Mouse (Mus musculus): ENCODE data around the gene Grasp. TPM values are rescaled to one million over a fixed set of nuclear protein-coding genes. Genes with fewer than 3 reads are reported as not detected.

Gene Grasp
- polyA plus RNA-seq, 1 experiment from 2014 or later = 15.1 TPM

DNA sequence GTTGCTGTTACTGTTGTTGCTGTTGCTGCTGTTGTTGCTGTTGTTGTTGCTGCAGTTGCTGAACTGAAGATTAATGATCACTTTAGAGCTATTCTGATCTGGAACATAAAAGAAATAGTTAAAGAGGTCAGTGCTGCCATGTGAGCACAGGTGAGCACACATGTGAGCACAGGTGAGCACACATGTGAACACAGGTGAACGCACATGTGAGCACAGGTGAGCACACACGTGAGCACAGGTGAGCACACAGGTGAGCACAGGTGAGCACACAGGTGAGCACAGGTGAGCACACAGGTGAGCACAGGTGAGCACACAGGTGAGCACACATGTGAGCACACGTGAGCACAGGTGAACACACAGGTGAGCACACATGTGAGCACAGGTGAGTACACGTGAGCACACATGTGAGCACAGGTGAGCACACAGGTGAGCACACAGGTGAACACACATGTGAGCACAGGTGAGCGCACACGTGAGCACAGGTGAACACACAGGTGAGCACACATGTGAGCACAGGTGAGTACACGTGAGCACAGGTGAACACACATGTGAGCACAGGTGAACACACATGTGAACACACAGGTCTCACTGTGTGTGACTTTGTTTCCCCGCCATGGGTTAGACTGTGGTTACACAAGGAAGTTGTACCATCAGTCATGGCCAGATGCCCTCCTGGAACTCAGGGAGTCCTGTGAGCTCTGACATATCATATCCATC lies 27.8 kb upstream of the Grasp start:
- 92% methylated on average over 8 of the region's 8 CpGs for WGBS
- Histone ChIP-seq H3K4me2 (replicated peaks) (no peak overlapping the region), H3K36me3 (peaks cover 67% of the 10 kb centered on the region), H3K9me3 (replicated peaks) (no peaks in the 10 kb centered on the region), H3K4me1 (peaks cover 16% of the 10 kb centered on the region), H3K9ac (no peak overlapping the region), H3K4me3 (replicated peaks) (no peak overlapping the region), H3K27me3 (no peaks in the 10 kb centered on the region), H3K27ac (replicated peaks) (no peak overlapping the region)
- ATAC-seq (ENCODE audit: insufficient number of reproducible peaks, low FRiP score, low TSS enrichment, low read depth) = no peak

DNA sequence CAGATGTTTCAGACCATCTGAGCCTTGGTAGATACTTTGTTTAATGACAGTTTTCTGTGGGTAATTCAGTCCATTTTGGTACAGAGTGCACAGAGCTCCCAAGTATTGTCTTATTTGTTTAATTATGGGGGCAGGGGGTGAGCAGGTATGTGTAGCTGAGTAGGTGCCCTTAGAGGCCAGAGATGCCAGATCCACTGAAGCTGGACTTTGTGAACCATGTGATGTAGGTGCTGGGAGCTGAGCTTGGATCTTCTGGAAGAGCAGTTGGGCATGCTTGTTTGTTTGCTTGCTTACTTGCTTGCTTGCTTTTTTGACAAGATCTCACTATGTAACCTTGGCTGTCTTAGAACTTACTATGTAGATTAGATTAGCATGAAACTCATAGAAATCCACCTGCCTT lies 27.0 kb upstream of the Grasp start:
- H3K36me3 ChIP-seq = peaks cover 74% of the 10 kb centered on the region
- no peak overlapping the region for H3K4me3 ChIP-seq (replicated peaks)
- H3K27me3 ChIP-seq = no peaks in the 10 kb centered on the region
- H3K9ac ChIP-seq = no peak overlapping the region
- H3K4me1 ChIP-seq = peaks cover 9% of the 10 kb centered on the region
- no peak overlapping the region for H3K4me2 ChIP-seq (replicated peaks)
- no peak for ATAC-seq (ENCODE audit: insufficient number of reproducible peaks, low FRiP score, low TSS enrichment, low read depth)
- no peak overlapping the region for H3K27ac ChIP-seq (replicated peaks)
- H3K9me3 ChIP-seq (replicated peaks) = no peaks in the 10 kb centered on the region

DNA sequence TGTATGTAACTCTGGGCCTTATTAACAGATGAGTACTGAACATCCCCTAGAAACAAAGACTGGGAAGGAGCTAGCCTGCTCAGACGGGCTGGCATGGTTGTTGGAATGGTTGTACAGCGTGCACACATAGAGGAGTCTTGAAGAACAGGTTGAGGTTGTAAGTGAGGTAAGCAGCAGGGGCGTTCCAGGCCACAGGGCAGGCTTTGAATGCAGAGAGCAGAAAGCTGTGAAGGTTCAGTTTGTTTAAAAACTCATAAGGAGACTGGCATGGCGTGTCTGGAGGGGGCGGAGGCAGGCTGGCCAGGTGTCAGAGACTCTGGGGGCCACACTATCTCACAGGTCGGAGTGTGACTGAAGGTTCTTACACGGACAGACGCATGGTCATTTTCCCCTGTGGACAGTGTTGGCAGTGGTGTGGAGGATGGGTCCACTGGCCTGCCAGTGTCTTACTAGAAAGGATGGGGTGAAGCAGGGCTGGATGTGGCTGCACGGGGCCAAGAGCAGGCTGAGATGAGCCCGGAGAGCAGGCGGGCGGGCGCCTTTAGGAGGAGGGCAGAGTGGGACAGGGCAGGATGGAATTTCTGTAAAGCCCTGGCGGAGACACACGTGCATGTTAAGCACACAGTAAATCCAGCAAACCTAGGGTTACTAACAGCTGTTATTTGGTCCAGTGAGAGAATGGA lies 26.4 kb upstream of the Grasp start:
- no peak overlapping the region for H3K27ac ChIP-seq (replicated peaks)
- WGBS = 85% methylated on average over 15 of the region's 15 CpGs
- H3K4me2 ChIP-seq (replicated peaks) = no peak overlapping the region
- peaks cover 2% of the 10 kb centered on the region; the same call in 1 of the 2 replicates for H3K4me1 ChIP-seq
- no peak overlapping the region for H3K9ac ChIP-seq
- peaks cover 81% of the 10 kb centered on the region for H3K36me3 ChIP-seq
- H3K9me3 ChIP-seq (replicated peaks) = no peaks in the 10 kb centered on the region
- H3K27me3 ChIP-seq = no peaks in the 10 kb centered on the region
- ATAC-seq (ENCODE audit: insufficient number of reproducible peaks, low FRiP score, low TSS enrichment, low read depth) = no peak
- H3K4me3 ChIP-seq (replicated peaks) = no peak overlapping the region

DNA sequence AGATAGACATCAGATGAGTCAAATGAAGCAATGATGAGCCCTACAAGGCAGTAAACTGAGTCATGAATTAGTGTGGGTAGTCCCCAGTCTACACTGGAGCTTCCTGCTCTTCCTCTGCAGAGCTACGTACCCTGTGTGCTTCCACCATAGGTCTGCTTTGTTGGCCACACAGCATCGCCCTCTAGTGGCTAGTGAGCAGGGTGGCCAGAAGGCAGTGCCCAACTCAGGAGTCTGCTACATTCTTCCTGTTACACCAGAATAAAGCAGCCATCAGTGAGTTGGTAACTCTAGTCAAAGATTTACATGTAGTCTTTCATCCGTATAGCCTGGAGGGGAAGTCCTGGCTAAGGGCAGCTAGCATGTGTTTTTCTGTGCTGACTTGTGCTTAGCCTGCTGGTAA lies 25.8 kb upstream of the Grasp start:
- Histone ChIP-seq H3K4me3 (replicated peaks) (no peak overlapping the region), H3K9me3 (replicated peaks) (no peaks in the 10 kb centered on the region), H3K4me2 (replicated peaks) (no peak overlapping the region), H3K9ac (no peak overlapping the region), H3K27me3 (no peaks in the 10 kb centered on the region), H3K36me3 (peaks cover 87% of the 10 kb centered on the region), H3K27ac (replicated peaks) (no peak overlapping the region), H3K4me1 (no peaks in the 10 kb centered on the region; the same call in 1 of the 2 replicates)
- whole genome bisulfite sequencing = 22% methylated on average over 3 of the region's 3 CpGs
- peak; percentile 64; the same call in 1 of the 2 replicates for ATAC-seq (ENCODE audit: insufficient number of reproducible peaks, low FRiP score, low TSS enrichment, low read depth)

DNA sequence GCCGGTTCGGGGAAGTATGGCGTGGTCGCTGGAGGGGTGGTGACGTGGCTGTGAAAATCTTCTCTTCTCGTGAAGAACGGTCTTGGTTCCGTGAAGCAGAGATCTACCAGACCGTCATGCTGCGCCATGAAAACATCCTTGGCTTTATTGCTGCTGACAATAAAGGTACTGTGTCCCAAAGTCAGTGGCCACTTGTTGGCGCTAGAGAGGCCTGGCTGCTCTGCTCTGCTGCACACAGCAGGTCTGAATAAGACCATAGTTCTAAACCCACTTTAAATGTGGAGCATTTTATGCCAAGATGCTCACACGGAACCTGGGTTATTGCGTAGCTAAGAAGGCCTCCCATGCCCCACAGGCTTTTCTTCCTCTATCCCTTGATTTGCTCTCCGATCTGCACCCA lies 25.1 kb upstream of the Grasp start:
- Histone ChIP-seq H3K9me3 (replicated peaks) (no peaks in the 10 kb centered on the region), H3K27ac (replicated peaks) (no peak overlapping the region), H3K4me1 (no peaks in the 10 kb centered on the region; the same call in 1 of the 2 replicates), H3K4me3 (replicated peaks) (no peak overlapping the region), H3K4me2 (replicated peaks) (no peak overlapping the region), H3K9ac (no peak overlapping the region), H3K27me3 (no peaks in the 10 kb centered on the region), H3K36me3 (peaks cover 91% of the 10 kb centered on the region)
- WGBS = 86% methylated on average over 14 of the region's 14 CpGs
- no peak for ATAC-seq (ENCODE audit: insufficient number of reproducible peaks, low FRiP score, low TSS enrichment, low read depth)

DNA sequence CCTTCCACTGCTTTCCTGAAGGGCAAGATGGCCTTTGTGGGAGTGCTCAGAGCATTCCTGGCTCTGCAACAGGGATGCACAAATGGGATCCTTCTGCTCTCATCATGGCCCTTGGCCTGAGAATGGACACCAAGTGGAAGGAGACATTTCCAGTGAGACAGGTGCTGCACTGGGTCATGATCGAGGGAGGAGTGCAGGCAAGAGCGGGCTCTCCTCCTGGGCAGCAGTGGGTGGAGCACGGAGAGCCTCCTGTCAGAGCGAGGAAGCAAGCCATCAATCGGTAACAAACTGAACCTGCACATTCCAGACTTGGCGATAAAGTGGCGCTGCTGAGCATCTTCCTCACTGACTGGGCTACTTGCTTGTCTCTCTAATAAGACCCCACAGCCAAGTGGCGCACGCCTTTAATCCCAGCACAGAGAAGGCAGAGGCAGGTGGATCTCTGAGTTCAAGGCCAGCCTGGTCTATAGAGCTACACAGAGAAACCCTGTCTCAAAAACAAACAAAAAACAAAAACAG lies 23.2 kb upstream of the Grasp start:
- Histone ChIP-seq H3K4me2 (replicated peaks) (no peak overlapping the region), H3K4me3 (replicated peaks) (no peak overlapping the region), H3K36me3 (peaks cover 88% of the 10 kb centered on the region), H3K4me1 (no peaks in the 10 kb centered on the region; the same call in 1 of the 2 replicates), H3K9me3 (replicated peaks) (no peaks in the 10 kb centered on the region), H3K27ac (replicated peaks) (no peak overlapping the region), H3K9ac (no peak overlapping the region), H3K27me3 (no peaks in the 10 kb centered on the region)
- ATAC-seq (ENCODE audit: insufficient number of reproducible peaks, low FRiP score, low TSS enrichment, low read depth) = no peak
- 95% methylated on average over 9 of the region's 9 CpGs for WGBS

- ATAC-seq (ENCODE audit: insufficient number of reproducible peaks, low FRiP score, low TSS enrichment, low read depth) = no peak
- Histone ChIP-seq H3K9me3 (replicated peaks) (no peaks in the 10 kb centered on the region), H3K9ac (no peak overlapping the region), H3K27me3 (no peaks in the 10 kb centered on the region), H3K4me3 (replicated peaks) (no peak overlapping the region), H3K4me2 (replicated peaks) (no peak overlapping the region), H3K4me1 (no peaks in the 10 kb centered on the region; the same call in 1 of the 2 replicates), H3K27ac (replicated peaks) (no peak overlapping the region), H3K36me3 (peaks cover 88% of the 10 kb centered on the region)
- WGBS = 98% methylated on average over 3 of the region's 3 CpGs
Measured at GRCm38 (mm10) chr15:101201414-101201813, 22.6 kb upstream of the Grasp start.

DNA sequence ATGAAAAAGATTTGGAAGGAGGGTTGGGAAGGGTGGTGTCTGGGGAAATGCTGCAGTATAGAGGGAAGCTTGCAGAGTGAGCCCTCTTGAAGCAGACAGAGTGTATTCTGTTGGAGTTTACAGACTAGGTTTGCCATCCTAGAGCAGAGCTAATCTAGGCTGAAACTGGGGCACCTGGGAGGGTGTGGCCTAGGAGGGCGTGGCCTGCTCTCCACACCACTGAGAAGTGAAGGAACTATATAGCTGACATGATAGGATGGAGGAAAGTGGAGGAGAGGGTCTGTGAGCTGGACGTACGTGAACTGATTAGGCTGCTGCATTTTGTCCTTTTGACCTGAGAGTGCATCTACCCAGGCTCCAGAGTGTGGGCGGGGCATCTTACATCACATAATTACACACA lies 20.3 kb upstream of the Grasp start:
- no peak overlapping the region for H3K4me2 ChIP-seq (replicated peaks)
- ATAC-seq (ENCODE audit: insufficient number of reproducible peaks, low FRiP score, low TSS enrichment, low read depth) = no peak
- no peak overlapping the region for H3K4me3 ChIP-seq (replicated peaks)
- WGBS = 78% methylated on average over 4 of the region's 4 CpGs
- H3K36me3 ChIP-seq = peaks cover 93% of the 10 kb centered on the region
- H3K27ac ChIP-seq (replicated peaks) = no peak overlapping the region
- no peaks in the 10 kb centered on the region for H3K9me3 ChIP-seq (replicated peaks)
- H3K4me1 ChIP-seq = no peaks in the 10 kb centered on the region
- no peak overlapping the region for H3K9ac ChIP-seq
- no peaks in the 10 kb centered on the region for H3K27me3 ChIP-seq

DNA sequence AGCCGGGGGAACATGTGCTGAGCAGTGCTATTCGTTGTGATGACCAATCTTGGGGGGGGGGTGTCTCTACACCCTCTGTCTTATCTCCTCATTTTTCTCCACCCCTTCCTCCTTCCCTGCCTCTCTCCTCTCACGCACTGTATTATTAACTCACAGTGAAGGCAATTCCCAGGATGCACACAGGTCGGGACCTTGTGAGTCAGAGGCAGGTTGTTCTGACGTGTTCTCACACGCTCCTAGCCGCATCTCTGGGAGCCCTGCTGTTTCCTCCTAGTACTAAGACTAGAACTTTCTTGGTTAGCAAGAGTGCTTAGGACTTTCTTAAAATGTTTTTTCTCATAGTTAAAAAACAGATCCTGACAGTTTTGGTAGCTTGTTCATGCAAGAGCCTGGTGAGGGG lies 19.2 kb upstream of the Grasp start:
- H3K9ac ChIP-seq = no peak overlapping the region
- H3K36me3 ChIP-seq = peaks cover 95% of the 10 kb centered on the region
- no peaks in the 10 kb centered on the region for H3K9me3 ChIP-seq (replicated peaks)
- no peak overlapping the region for H3K4me3 ChIP-seq (replicated peaks)
- 59% methylated on average over 7 of the region's 7 CpGs for WGBS
- H3K4me2 ChIP-seq (replicated peaks) = no peak overlapping the region
- no peaks in the 10 kb centered on the region for H3K4me1 ChIP-seq
- H3K27me3 ChIP-seq = no peaks in the 10 kb centered on the region
- ATAC-seq (ENCODE audit: insufficient number of reproducible peaks, low FRiP score, low TSS enrichment, low read depth) = no peak
- H3K27ac ChIP-seq (replicated peaks) = no peak overlapping the region

- WGBS = 64% methylated on average over 6 of the region's 6 CpGs
- Histone ChIP-seq H3K27me3 (no peaks in the 10 kb centered on the region), H3K4me2 (replicated peaks) (no peak overlapping the region), H3K4me1 (peaks cover 4% of the 10 kb centered on the region; the same call in 1 of the 2 replicates), H3K9me3 (replicated peaks) (no peaks in the 10 kb centered on the region), H3K27ac (replicated peaks) (no peak overlapping the region), H3K9ac (no peak overlapping the region), H3K36me3 (peaks cover 67% of the 10 kb centered on the region), H3K4me3 (replicated peaks) (no peak overlapping the region)
- no peak for ATAC-seq (ENCODE audit: insufficient number of reproducible peaks, low FRiP score, low TSS enrichment, low read depth)
Measured at GRCm38 (mm10) chr15:101210228-101210627, 13.8 kb upstream of the Grasp start.

- H3K4me3 ChIP-seq (replicated peaks) = no peak overlapping the region
- no peaks in the 10 kb centered on the region for H3K9me3 ChIP-seq (replicated peaks)
- no peak overlapping the region for H3K9ac ChIP-seq
- 0 out of 2 replicates have a peak overlapping the region, but pooled peaks have one; percentile 0 for H3K27ac ChIP-seq (replicated peaks)
- peaks cover 62% of the 10 kb centered on the region for H3K36me3 ChIP-seq
- no peaks in the 10 kb centered on the region for H3K27me3 ChIP-seq
- WGBS = 86% methylated on average over 14 of the region's 14 CpGs
- ATAC-seq (ENCODE audit: insufficient number of reproducible peaks, low FRiP score, low TSS enrichment, low read depth) = no peak
- no peak overlapping the region for H3K4me2 ChIP-seq (replicated peaks)
- H3K4me1 ChIP-seq = peaks cover 4% of the 10 kb centered on the region; the same call in 1 of the 2 replicates
Measured at GRCm38 (mm10) chr15:101210998-101211613, 12.9 kb upstream of the Grasp start.
